Comparison of ENCODE assay signal across 19 mouse cellular contexts in the genomic region with DNA sequence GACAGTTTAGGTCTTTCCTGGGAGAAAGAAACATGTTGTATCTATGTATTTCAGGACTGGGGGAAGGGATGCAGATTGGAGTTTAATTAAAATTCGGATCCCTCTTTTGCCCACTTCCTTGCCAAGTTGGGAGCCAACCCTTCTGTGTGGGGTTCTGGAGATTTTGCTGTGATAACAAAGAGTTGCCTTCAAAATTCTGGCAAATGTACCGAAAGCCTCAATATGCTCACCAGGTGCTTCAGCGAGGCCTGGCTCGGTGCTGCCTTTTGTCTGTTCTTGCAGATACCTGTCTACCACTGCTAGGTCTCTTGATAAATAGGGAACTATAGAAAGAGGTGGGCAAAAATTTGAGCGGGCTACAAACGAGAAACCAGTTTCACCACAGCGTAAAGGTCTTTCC.
A peak's percentile ranks its signal among the peaks of the same experiment; 100 is the strongest.
DNase-seq lines count a peak whose midpoint lies in the region; ATAC-seq and TF ChIP-seq lines count a peak whose summit lies in the region.
"Had no signal": no experiment of that assay in that cellular context is flagged by ENCODE, and none has a peak within 500 bp of the region (broad histone marks: within the 10 kb centered on the region; RNA-seq: fewer than 3 reads in every experiment).

No protein-coding gene starts in this region.

- H3K27me3 ChIP-seq in hindbrain, postnatal 0 days (ENCODE audit: insufficient read depth, low read length): no peaks in the 10 kb centered on the region
- no peaks in the 10 kb centered on the region for H3K27me3 ChIP-seq in hindbrain, embryonic 14.5 days (ENCODE audit: control insufficient read depth, insufficient read depth, low read length)
- H3K27me3 ChIP-seq: embryonic facial prominence, embryonic 12.5 days; heart, embryonic 12.5 days; intestine, embryonic 15.5 days; kidney, embryonic 15.5 days; limb, embryonic 12.5 days; liver, embryonic 13.5 days; lung, embryonic 15.5 days had no signal

- H3K4me3 ChIP-seq in hindbrain, postnatal 0 days (ENCODE audit: low read length): no peak overlapping the region
- no peak overlapping the region for H3K4me3 ChIP-seq in hindbrain, embryonic 14.5 days (replicated peaks; ENCODE audit: low read length)
- H3K4me3 ChIP-seq: embryonic facial prominence, embryonic 12.5 days; heart, embryonic 12.5 days; intestine, embryonic 15.5 days; kidney, embryonic 15.5 days; limb, embryonic 12.5 days; liver, embryonic 13.5 days; lung, embryonic 15.5 days had no signal

- no peak overlapping the region for H3K4me2 ChIP-seq in hindbrain, postnatal 0 days (ENCODE audit: low read depth, low read length)
- H3K4me2 ChIP-seq in hindbrain, embryonic 14.5 days (replicated peaks): no peak overlapping the region
- H3K4me2 ChIP-seq: embryonic facial prominence, embryonic 12.5 days; heart, embryonic 12.5 days; intestine, embryonic 15.5 days; kidney, embryonic 15.5 days; limb, embryonic 12.5 days; liver, embryonic 13.5 days; lung, embryonic 15.5 days had no signal

- H3K9ac ChIP-seq in hindbrain, postnatal 0 days (replicated peaks; ENCODE audit: low read length): no peak overlapping the region
- H3K9ac ChIP-seq in hindbrain, embryonic 14.5 days: no peak overlapping the region
- H3K9ac ChIP-seq: embryonic facial prominence, embryonic 12.5 days; heart, embryonic 12.5 days; intestine, embryonic 15.5 days; kidney, embryonic 15.5 days; limb, embryonic 12.5 days; liver, embryonic 13.5 days; lung, embryonic 15.5 days had no signal

- peaks cover 3% of the 10 kb centered on the region; the same call in 1 of the 2 replicates for H3K4me1 ChIP-seq in hindbrain, postnatal 0 days (ENCODE audit: insufficient read depth, low read length)
- 0 out of 2 replicates have a peak, but pooled peaks cover 3% of the 10 kb centered on the region for H3K4me1 ChIP-seq in hindbrain, embryonic 14.5 days (replicated peaks; ENCODE audit: control insufficient read depth, insufficient read depth, low read length)
- H3K4me1 ChIP-seq: embryonic facial prominence, embryonic 12.5 days; intestine, embryonic 15.5 days; limb, embryonic 12.5 days; liver, embryonic 13.5 days had no signal

- WGBS in hindbrain, postnatal 0 days: 65% methylated on average over 7 of the region's 7 CpGs
- WGBS in hindbrain, embryonic 14.5 days: 84% methylated on average over 7 of the region's 7 CpGs

- peak; percentile 74 for ATAC-seq in cerebellum, adult (ENCODE audit: insufficient number of reproducible peaks, low FRiP score, low TSS enrichment)
- no peak for ATAC-seq in hindbrain, postnatal 0 days
- no peak for ATAC-seq in hindbrain, embryonic 14.5 days (ENCODE audit: low FRiP score)
- ATAC-seq: intestine, embryonic 15.5 days; midbrain, embryonic 16.5 days had no signal

- TF ChIP-seq CTCF in hindbrain, postnatal 0 days (IDR thresholded peaks at IDR 0.05; ENCODE audit: low read depth): no peak

- DNase-seq in cerebellum, postnatal 4 days (ENCODE audit: low spot score in 2 of 2): no peak
- no peak for DNase-seq in hindbrain, postnatal 0 days (ENCODE audit: low spot score)
- DNase-seq in hindbrain, embryonic 14.5 days (ENCODE audit: low spot score): no peak
- peak; percentile 63 to 78 for DNase-seq in cerebellum, adult 18-20 months
- DNase-seq in cerebellum, postnatal 36 days: peak; percentile 57 to 58
- DNase-seq in left cerebral cortex, adult 18-20 months (ENCODE audit: low spot score in 2 of 2): no peak
- no peak for DNase-seq in T-cell, adult 2 months (ENCODE audit: low spot score)
- DNase-seq: gastrocnemius, postnatal 36 days; liver, embryonic 13.5 days; right cerebral cortex, postnatal 14 days; thymus, postnatal 14 days had no signal

- peak overlapping the region; percentile 23; the same call in 1 of the 2 replicates for H3K27ac ChIP-seq in hindbrain, postnatal 0 days
- no peak overlapping the region for H3K27ac ChIP-seq in hindbrain, embryonic 14.5 days
- H3K27ac ChIP-seq: embryonic facial prominence, embryonic 12.5 days; intestine, embryonic 15.5 days; kidney, embryonic 15.5 days; limb, embryonic 12.5 days; liver, embryonic 13.5 days; lung, embryonic 15.5 days had no signal

- H3K36me3 ChIP-seq in hindbrain, postnatal 0 days (ENCODE audit: insufficient read depth, low read length): peaks cover 21% of the 10 kb centered on the region; the same call in 1 of the 2 replicates
- peaks cover 31% of the 10 kb centered on the region for H3K36me3 ChIP-seq in hindbrain, embryonic 14.5 days (replicated peaks; ENCODE audit: control insufficient read depth, insufficient read depth)

- H3K9me3 ChIP-seq in hindbrain, postnatal 0 days (ENCODE audit: low read length): no peaks in the 10 kb centered on the region
- H3K9me3 ChIP-seq in hindbrain, embryonic 14.5 days (ENCODE audit: control insufficient read depth, low read length): no peaks in the 10 kb centered on the region
- H3K9me3 ChIP-seq: embryonic facial prominence, embryonic 12.5 days; heart, embryonic 12.5 days; intestine, embryonic 15.5 days; kidney, embryonic 15.5 days; limb, embryonic 12.5 days; liver, embryonic 13.5 days; lung, embryonic 15.5 days had no signal

Comparison
In these comparisons a context has a peak if more than half of its experiments do, and no peak if none do; other contexts are left out.
1. DNase-seq: peak in cerebellum, adult 18-20 months (2 of 2) and cerebellum, postnatal 36 days (2 of 2); none in cerebellum, postnatal 4 days (0 of 2), hindbrain, postnatal 0 days (single experiment), hindbrain, embryonic 14.5 days (single experiment), left cerebral cortex, adult 18-20 months (0 of 2) and T-cell, adult 2 months (single experiment).